Mouse (Mus musculus) forelimb bud, embryonic 11.5 days (tissue): ENCODE results near the gene Arg2.

Source experiments
- DNase-seq: peaks from one replicate; pipeline ENCODE4 v3.0.0-alpha.2; 2012; ENCODE audit warnings: low read depth, low spot score

The Arg2 gene

GRCm38 (mm10) chr12:79130299-79131177 is at the start of gene Arg2:
Gene Arg2 (plus strand): TSS chr12:79130777.
- DNase-seq: peak; percentile 68

DNA sequence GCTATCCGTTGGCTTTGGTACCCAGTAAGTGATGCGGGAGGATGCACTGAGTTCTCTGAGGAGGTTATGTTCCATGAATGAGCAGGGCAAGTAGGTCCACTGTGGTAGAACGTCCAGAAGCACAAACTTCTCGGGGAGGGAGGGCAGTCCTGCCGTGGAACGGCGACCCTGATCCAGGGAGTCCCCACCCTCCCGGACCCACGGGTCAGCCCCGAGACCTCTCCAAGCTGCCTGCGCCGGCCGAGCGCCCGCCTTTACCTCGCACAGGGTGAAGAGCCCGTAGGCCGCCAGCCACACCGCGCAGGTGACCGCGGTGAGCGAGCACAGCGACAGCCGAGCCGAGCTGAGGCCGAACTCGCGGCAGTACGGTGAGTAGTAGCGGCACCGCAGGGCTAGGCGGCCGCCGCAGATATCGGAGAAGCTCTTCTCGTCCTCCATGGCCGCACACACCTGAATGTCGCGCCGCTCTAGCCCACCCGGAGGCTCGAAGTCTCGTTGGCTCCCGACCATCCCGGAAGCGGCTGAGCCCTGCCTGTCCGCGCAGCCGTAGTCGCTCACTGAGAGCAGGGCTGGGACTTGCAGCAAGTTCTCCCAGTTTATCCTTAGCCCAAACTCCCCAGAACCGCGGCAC is 41.3 kb upstream of the Arg2 start, which contains the start of gene Pigh:
Gene Pigh (minus strand): TSS at position 470 of the 631 bp plus-strand sequence.
- DNase-seq: peak; percentile 74

DNA sequence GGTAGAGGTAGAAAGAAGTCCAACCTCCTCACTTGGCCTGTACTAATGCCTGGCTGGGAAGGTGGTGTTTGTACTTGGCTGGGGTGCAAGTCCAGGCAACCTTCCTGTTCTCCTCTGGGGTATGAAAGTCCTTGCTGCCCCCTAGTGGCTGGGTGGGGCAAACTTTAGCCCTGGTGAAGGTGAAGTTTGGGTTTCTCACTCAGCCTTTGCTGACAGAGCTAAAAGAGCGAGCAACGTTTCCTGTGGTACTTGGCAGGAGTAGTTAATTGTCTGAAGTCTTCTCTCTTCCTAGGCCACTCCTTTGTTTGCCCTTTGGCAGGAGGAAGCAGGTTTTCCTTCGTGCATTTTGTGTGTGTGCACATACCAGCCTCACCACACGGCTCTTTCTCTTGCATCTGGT is 38.0 kb upstream of the Arg2 start:
- DNase-seq: no peak

DNA sequence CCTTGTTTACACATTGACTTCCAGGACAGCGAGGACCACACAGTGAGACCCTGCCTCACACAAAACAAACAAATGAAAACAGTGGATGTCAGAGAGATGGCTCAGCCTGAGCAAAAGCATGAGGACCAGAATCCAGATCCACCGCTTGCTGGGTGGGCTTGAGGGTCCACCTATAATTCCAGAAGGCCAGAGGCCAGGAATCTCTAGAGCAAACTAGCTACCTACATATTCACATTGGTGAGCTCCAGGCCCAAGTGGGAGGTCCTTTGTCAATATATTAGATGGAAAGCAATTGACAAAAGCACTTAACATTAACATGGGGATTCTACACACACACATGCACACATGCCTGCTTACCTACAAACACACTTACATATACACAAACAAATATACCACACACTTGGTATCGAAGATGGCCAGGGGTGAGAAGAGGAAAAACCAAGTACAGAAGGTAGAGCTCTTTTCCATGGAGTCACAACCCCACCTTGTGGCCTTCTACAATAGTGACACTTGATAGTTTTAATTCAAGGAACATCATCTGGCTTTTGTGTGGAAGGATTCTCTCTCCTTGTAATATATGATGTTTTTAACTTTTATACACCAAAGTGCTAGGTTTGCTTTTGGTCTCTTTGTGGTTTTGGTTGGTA is 33.3 kb upstream of the Arg2 start:
- peak; percentile 44 for DNase-seq

DNA sequence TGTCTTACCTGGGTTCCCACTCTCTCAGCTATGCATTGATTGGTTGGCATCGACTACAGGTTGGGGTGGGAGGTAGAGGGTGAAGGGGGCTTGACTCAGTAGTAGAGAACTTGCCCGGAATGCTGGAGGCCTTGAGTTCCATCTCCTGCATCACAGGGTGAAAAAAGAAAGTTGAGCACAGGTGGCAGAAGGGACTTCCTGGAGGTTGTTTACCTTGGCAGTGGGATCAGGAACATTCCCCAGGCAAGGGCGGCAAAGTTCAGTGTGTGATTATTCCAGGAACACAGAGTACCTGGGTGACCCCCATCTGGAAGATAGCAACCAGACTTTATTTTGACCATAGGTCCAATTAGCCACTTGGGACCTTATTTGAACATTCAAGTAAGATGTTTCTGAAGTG is 26.8 kb upstream of the Arg2 start:
- no peak for DNase-seq

DNA sequence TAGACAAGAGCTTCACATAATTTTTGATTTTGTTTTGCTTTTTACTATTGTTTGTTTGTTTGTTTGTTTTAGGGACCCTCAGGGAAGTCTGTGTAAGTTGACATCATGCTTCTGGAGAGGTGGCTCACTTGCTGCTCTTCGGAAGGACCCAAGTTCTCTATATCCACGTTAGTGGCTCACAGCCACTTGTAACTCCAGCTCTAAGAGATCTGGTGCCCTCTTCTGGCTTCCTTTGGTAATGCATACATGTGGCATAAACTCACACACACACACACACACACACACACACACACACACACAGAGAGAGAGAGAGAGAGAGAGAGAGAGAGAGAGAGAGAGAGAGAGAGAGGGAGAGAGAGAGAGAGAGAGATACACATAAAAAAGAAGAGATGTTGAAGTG is 26.0 kb upstream of the Arg2 start:
- DNase-seq: no peak

- no peak for DNase-seq
These were observed 25.3 kb upstream of the Arg2 start for GRCm38 (mm10) chr12:79105312-79105711.

- DNase-seq: no peak
These were observed 11.6 kb upstream of the Arg2 start for GRCm38 (mm10) chr12:79118991-79119390.

DNA sequence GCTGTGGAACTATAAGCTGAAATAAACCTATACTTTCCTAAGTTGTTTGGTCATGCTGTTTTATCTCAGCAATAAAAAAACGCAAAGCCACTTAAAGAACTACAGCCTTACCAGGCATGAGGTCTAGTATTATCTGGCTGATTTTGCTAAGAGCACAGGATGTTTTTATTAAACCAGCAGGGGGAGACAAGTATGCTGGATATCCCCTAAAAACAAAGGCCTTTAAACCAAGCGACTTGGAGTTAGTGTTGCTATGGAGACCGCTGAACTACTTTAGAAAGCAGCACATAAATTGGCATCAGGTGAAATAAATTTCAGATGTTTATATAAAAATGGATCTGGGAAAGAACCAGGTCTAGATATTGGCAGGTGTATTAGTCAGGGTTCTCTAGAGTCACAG is 7.8 kb upstream of the Arg2 start:
- DNase-seq: peak; percentile 53

- no peak for DNase-seq
These were observed 650 bp downstream of the Arg2 start for GRCm38 (mm10) chr12:79131178-79131675.

GRCm38 (mm10) chr12:79131706-79132460 is 1.3 kb downstream of the Arg2 start:
- no peak for DNase-seq

DNA sequence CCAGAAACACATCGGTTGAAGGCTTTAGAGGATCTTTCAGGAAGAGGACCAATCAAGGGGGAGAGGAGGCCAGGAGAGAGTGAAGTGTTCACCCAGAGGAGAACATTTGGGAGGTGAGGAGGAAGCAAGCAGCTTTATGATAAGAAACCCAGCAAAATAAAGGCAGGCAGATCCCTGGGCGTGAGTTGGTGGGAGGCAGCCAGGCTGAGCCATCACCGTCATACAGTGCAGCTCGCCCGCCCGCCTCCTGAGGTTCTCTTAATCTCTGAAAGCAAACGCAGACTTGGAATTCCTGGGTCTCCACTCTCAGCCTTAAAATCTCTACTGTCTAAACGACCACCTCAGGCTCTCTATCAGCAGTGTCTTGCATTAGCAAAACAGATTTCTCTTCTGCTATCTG is 4.1 kb downstream of the Arg2 start:
- no peak for DNase-seq

DNA sequence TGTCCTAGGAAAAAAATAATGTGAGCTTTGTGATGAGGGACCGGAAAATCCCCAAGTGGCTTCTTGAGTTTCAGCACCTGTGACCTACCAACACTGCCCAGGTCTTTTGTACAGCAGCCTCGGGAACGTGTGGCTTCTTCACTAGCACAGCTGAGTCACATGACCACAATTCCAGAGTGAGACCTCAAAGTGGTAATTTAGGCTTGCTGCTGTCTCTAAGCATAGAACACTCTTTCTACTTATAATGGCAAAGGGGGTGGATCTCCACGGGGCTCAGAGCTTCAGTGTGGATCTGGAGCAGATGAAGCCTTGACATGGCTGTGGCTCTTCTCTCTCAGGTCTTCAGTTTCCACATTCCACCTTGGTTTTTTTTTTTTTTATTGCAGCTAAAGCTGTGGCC is 4.5 kb downstream of the Arg2 start:
- DNase-seq: no peak

DNA sequence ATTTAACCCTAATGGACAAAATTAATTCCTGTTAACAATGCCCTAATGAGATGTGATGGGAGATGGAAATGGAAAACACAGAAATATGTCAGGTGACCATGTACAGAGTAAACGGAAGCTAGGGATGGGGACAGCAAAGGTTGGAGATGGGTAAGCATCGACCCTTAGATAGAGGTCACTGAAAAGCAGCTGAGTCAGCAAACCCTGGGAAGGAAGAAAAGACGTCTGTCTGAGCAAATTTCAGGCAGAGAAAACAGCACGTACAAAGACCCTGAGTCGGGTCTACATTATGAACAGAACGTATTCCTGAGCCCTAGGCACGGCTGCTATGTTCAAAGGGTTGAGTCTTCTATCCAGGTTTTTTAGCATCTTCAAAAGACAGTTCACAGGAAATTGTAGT is 6.4 kb downstream of the Arg2 start:
- DNase-seq: no peak

DNA sequence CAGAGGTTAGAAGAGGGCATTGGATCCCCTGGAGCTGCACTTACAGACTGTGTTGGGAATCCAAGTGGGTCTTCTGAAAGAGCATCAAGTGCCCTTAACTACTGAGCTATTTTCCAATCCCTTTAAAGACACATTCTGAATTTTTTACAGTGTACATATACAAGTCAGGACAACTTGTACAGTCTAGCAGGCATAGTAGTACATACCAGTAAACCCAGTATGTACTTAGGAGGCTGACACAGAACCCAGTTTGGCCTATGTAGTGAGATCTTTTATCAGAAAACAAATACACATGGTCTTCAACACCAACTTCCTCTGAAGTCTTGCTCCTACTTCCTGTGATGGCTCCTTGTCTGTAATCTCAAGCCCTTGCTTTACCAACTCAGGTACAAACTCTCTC is 8.4 kb downstream of the Arg2 start:
- no peak for DNase-seq

DNA sequence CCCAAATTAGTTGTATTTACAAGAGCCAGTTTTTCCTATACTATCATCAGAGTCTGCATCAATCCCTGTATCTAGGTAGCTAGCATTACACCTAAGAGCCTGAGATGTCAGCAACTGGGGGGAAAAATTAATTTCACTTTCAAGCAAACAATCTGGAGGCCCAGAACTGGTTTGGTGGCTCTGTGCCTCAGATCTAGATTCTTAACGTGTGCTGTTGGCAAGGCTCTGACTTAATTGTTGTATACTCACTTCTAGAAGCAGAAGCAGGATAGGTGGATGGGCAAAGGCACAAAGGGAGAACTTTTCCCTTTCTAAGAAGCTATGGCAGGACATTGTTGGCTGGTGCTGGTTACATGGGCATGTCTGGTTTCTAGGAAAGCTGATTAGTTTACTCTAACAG is 8.8 kb downstream of the Arg2 start:
- no peak for DNase-seq

DNA sequence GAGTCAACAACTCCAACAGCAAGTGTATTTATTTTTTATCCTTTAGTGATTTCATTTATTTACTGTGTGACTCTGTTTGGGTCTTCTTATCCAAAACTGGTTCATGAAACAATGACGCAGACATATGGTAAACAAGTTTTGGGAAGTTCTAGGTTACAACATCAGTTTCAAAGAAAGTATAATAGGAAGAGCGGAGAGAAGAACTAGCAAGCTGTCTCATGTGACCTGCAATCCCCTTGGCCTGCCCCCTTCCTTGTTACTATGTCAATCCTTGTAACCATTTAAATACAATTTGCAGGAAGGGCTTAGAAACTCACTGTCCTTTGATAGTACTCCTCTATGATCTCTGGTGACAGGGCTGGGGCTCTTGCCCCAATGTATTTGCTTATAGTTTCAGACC is 10.2 kb downstream of the Arg2 start:
- no peak for DNase-seq

DNA sequence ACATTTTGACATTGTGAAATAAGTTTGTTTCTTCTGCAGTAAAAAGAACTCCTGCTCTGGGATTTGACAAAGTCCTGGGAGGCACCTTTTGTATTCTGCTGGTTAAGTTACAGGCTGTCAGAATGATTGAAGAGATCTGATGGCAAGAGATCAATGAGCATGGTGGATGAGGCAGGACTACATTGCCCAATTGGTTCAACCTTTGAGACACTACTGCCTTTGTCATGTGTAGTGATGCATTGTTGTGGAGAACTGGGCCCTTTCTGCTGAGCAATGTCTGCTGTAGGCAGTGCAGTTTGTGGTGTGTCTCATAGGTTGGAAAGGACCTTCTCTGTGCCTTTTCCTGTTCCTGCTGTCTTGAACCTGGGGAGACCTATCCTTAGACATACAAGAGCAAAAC is 10.8 kb downstream of the Arg2 start:
- no peak for DNase-seq

GRCm38 (mm10) chr12:79149653-79150052 is 19.1 kb downstream of the Arg2 start:
- no peak for DNase-seq

- no peak for DNase-seq
These were observed 32.3 kb downstream of the Arg2 start for GRCm38 (mm10) chr12:79162876-79163275.

GRCm38 (mm10) chr12:79169173-79169572 is 38.6 kb downstream of the Arg2 start:
- DNase-seq: no peak

DNA sequence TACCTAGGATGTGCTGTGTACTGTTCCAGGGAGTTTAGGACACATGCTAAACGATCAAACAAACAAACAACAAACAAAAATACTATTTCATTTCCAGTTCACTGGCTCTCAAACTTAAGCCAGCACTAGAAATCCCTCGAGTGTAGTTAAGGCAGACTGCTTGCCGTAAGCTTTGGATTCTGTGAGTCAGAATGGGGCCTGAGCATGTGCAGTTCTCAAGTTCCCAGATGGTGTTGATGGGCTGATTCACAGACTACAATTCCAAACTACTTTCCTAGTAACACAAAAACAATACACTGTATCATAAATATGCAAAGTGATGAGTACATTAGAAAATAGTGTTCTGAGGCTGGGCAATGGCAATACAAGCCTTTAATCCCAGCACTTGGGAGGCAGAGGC is 39.8 kb downstream of the Arg2 start:
- DNase-seq: no peak
